Mouse (Mus musculus) hindbrain, embryonic 16.5 days (tissue): Measurements from ENCODE around the gene Osbpl3. TPM values are rescaled to one million over a fixed set of nuclear protein-coding genes. Genes with fewer than 3 reads are reported as not detected.

Experiments used
- ATAC-seq: fragments of 200-750 bp; cut with Nextera tagmentation; 2 replicates; pipeline ENCODE4 v1.8.0; 2017; ENCODE audit warnings: moderate TSS enrichment, moderate library complexity
- H3K27ac ChIP-seq: fragments of 300-500 bp; sonication (generic); 2 replicates; pipeline ENCODE4 v1.5.1; 2014; ENCODE audit warnings: low read depth, mild to moderate bottlenecking, control low read depth, low read length, moderate library complexity
- H3K27me3 ChIP-seq: fragments of 300-500 bp; sonication (generic); replicated peaks from 2 replicates; pipeline ENCODE4 v1.6.1; 2014; ENCODE audit warnings: low read length; ENCODE audit not compliant: control insufficient read depth, insufficient read depth
- H3K36me3 ChIP-seq: fragments of 300-500 bp; sonication (generic); 2 replicates; pipeline ENCODE4 v1.6.1; 2014; ENCODE audit warnings: mild to moderate bottlenecking, low read length, moderate library complexity, mixed read lengths; ENCODE audit not compliant: control insufficient read depth, insufficient read depth
- H3K4me1 ChIP-seq: fragments of 300-500 bp; sonication (generic); 2 replicates; pipeline ENCODE4 v1.6.1; 2014; ENCODE audit warnings: low read depth, low read length; ENCODE audit not compliant: control insufficient read depth, insufficient read depth
- H3K4me2 ChIP-seq: fragments of 300-500 bp; sonication (generic); 2 replicates; pipeline ENCODE4 v1.6.1; 2014; ENCODE audit warnings: mild to moderate bottlenecking, low read length, control low read depth, moderate library complexity
- H3K4me3 ChIP-seq: fragments of 300-500 bp; sonication (generic); 2 replicates; pipeline ENCODE4 v1.5.1; 2014; ENCODE audit warnings: mild to moderate bottlenecking, low read length, control low read depth, moderate library complexity
- H3K9ac ChIP-seq: fragments of 300-500 bp; sonication (generic); 2 replicates; pipeline ENCODE4 v1.6.1; 2014; ENCODE audit warnings: low read depth, mild to moderate bottlenecking, control low read depth, low read length, moderate library complexity
- H3K9me3 ChIP-seq: fragments of 300-500 bp; sonication (generic); 2 replicates; pipeline ENCODE4 v1.6.1; 2014; ENCODE audit warnings: mild to moderate bottlenecking, low read length, moderate library complexity; ENCODE audit not compliant: control insufficient read depth
- WGBS: fragments of 180-500 bp; shearing (Covaris S2); extraction: QIAGEN DNeasy Blood & Tissue Kit; methylation state at CpG from one replicate; pipeline ENCODE4 v1.1.7; 2014; 5-methylcytosine and 5-hydroxymethylcytosine counted together
- polyA plus RNA-seq: library from polyadenylated mRNA; unstranded; fragments of >200 nt; fragmentation: Nextera tagmentation; extraction: Ambion mirVana; gene quantifications from 2 replicates; pipeline ENCODE4 v1.2.1, GENCODE M21; 2015

Osbpl3 gene
- polyA plus RNA-seq, 1 experiment from 2014 or later, result 4.5 TPM

GRCm38 (mm10) chr6:50418951-50419350, 37.0 kb downstream of the Osbpl3 start:
- no peak overlapping the region for H3K27ac ChIP-seq
- peaks cover 7% of the 10 kb centered on the region for H3K4me1 ChIP-seq
- H3K36me3 ChIP-seq, result no peaks in the 10 kb centered on the region
- H3K4me3 ChIP-seq, result no peak overlapping the region
- no peaks in the 10 kb centered on the region for H3K27me3 ChIP-seq
- H3K4me2 ChIP-seq, result no peak overlapping the region
- no peak for ATAC-seq
- WGBS, result 81% methylated on average over 4 of the region's 4 CpGs
- no peaks in the 10 kb centered on the region for H3K9me3 ChIP-seq
- H3K9ac ChIP-seq, result no peak overlapping the region

- Histone ChIP-seq H3K4me2 (no peak overlapping the region), H3K4me1 (peaks cover 11% of the 10 kb centered on the region), H3K36me3 (no peaks in the 10 kb centered on the region), H3K9ac (no peak overlapping the region), H3K4me3 (no peak overlapping the region), H3K27ac (no peak overlapping the region), H3K27me3 (no peaks in the 10 kb centered on the region), H3K9me3 (no peaks in the 10 kb centered on the region)
- no peak for ATAC-seq
- WGBS, result 92% methylated on average over 5 of the region's 5 CpGs
Measured at GRCm38 (mm10) chr6:50416854-50417253, 39.1 kb downstream of the Osbpl3 start.

- Histone ChIP-seq H3K27me3 (no peaks in the 10 kb centered on the region), H3K9ac (no peak overlapping the region), H3K36me3 (no peaks in the 10 kb centered on the region), H3K4me1 (peaks cover 11% of the 10 kb centered on the region), H3K4me2 (no peak overlapping the region), H3K4me3 (no peak overlapping the region), H3K9me3 (no peaks in the 10 kb centered on the region), H3K27ac (no peak overlapping the region)
- no peak for ATAC-seq
- 71% methylated on average over 6 of the region's 6 CpGs for WGBS
Measured at GRCm38 (mm10) chr6:50415431-50415830, 40.6 kb downstream of the Osbpl3 start.

GRCm38 (mm10) chr6:50414547-50414946, 41.5 kb downstream of the Osbpl3 start:
- H3K4me3 ChIP-seq, result no peak overlapping the region
- ATAC-seq, result no peak
- no peak overlapping the region; the same call in 1 of the 2 replicates for H3K27ac ChIP-seq
- no peak overlapping the region for H3K9ac ChIP-seq
- H3K36me3 ChIP-seq, result no peaks in the 10 kb centered on the region
- WGBS, result 52% methylated on average over 6 of the region's 6 CpGs
- H3K4me2 ChIP-seq, result no peak overlapping the region
- no peaks in the 10 kb centered on the region for H3K27me3 ChIP-seq
- H3K9me3 ChIP-seq, result no peaks in the 10 kb centered on the region
- peaks cover 11% of the 10 kb centered on the region for H3K4me1 ChIP-seq

- Histone ChIP-seq H3K9me3 (no peaks in the 10 kb centered on the region), H3K4me1 (peaks cover 11% of the 10 kb centered on the region), H3K4me3 (no peak overlapping the region), H3K9ac (no peak overlapping the region), H3K27me3 (no peaks in the 10 kb centered on the region), H3K4me2 (no peak overlapping the region), H3K36me3 (no peaks in the 10 kb centered on the region), H3K27ac (no peak overlapping the region)
- WGBS, result 86% methylated on average over 1 of the region's 1 CpGs
- ATAC-seq, result no peak
Measured at GRCm38 (mm10) chr6:50413381-50413780, 42.6 kb downstream of the Osbpl3 start.

GRCm38 (mm10) chr6:50412174-50412573, 43.8 kb downstream of the Osbpl3 start:
- Histone ChIP-seq H3K27ac (no peak overlapping the region), H3K4me3 (no peak overlapping the region), H3K9ac (no peak overlapping the region), H3K4me1 (peaks cover 11% of the 10 kb centered on the region), H3K36me3 (no peaks in the 10 kb centered on the region), H3K9me3 (no peaks in the 10 kb centered on the region), H3K4me2 (no peak overlapping the region), H3K27me3 (no peaks in the 10 kb centered on the region)
- peak; percentile 89 for ATAC-seq
- WGBS, result 18% methylated on average over 4 of the region's 4 CpGs

- Histone ChIP-seq H3K27ac (no peak overlapping the region), H3K4me3 (no peak overlapping the region), H3K36me3 (no peaks in the 10 kb centered on the region), H3K4me2 (no peak overlapping the region), H3K4me1 (no peaks in the 10 kb centered on the region), H3K9ac (no peak overlapping the region), H3K27me3 (no peaks in the 10 kb centered on the region), H3K9me3 (no peaks in the 10 kb centered on the region)
- ATAC-seq, result no peak
- WGBS, result 42% methylated on average over 11 of the region's 11 CpGs
Measured at GRCm38 (mm10) chr6:50404698-50405097, 51.3 kb downstream of the Osbpl3 start.

GRCm38 (mm10) chr6:50403524-50403923, 52.5 kb downstream of the Osbpl3 start:
- Histone ChIP-seq H3K4me1 (no peaks in the 10 kb centered on the region), H3K4me3 (no peak overlapping the region), H3K36me3 (no peaks in the 10 kb centered on the region), H3K27ac (no peak overlapping the region), H3K4me2 (no peak overlapping the region), H3K9ac (no peak overlapping the region), H3K27me3 (no peaks in the 10 kb centered on the region), H3K9me3 (no peaks in the 10 kb centered on the region)
- WGBS, result 74% methylated on average over 4 of the region's 4 CpGs
- no peak for ATAC-seq

GRCm38 (mm10) chr6:50402872-50403271, 53.1 kb downstream of the Osbpl3 start:
- H3K4me1 ChIP-seq, result no peaks in the 10 kb centered on the region
- no peaks in the 10 kb centered on the region for H3K9me3 ChIP-seq
- WGBS, result 78% methylated on average over 4 of the region's 4 CpGs
- H3K27ac ChIP-seq, result no peak overlapping the region
- H3K27me3 ChIP-seq, result no peaks in the 10 kb centered on the region
- no peak overlapping the region for H3K4me3 ChIP-seq
- no peaks in the 10 kb centered on the region for H3K36me3 ChIP-seq
- no peak overlapping the region for H3K4me2 ChIP-seq
- no peak for ATAC-seq
- H3K9ac ChIP-seq, result no peak overlapping the region

GRCm38 (mm10) chr6:50400234-50400633, 55.8 kb downstream of the Osbpl3 start:
- no peak overlapping the region for H3K4me2 ChIP-seq
- no peaks in the 10 kb centered on the region; the same call in 1 of the 2 replicates for H3K4me1 ChIP-seq
- no peaks in the 10 kb centered on the region for H3K36me3 ChIP-seq
- H3K27me3 ChIP-seq, result no peaks in the 10 kb centered on the region
- no peak overlapping the region for H3K27ac ChIP-seq
- H3K4me3 ChIP-seq, result no peak overlapping the region
- 82% methylated on average over 6 of the region's 6 CpGs for WGBS
- H3K9me3 ChIP-seq, result no peaks in the 10 kb centered on the region
- H3K9ac ChIP-seq, result no peak overlapping the region
- ATAC-seq, result no peak
